Mouse (Mus musculus) granulocyte monocyte progenitor cell, adult 5-6 weeks (primary cell): ENCODE measurements around the gene Mtrr. TPM values are rescaled to one million over a fixed set of nuclear protein-coding genes. Genes with fewer than 3 reads are reported as not detected.
A peak's percentile ranks its signal among the peaks of the same experiment; 100 is the strongest.

Source experiments
- ATAC-seq: replicated peaks from 2 replicates; pipeline ENCODE4 v1.8.0; 2016; ENCODE audit warnings: mild to moderate bottlenecking, moderate TSS enrichment, inconsistent platforms; ENCODE audit not compliant: poor library complexity, severe bottlenecking
- total RNA-seq, 2 experiments: library from RNA; stranded (forward) in 1 of 2; stranded (reverse) in 1 of 2; fragments of 200-712, 200-1000 nt in 1 of 2; fragments of >200 nt in 1 of 2; fragmentation: Nextera tagmentation in 1 of 2; gene quantifications; 2 replicates each; pipeline ENCODE4 v1.2.3; 2014 to 2017

The Mtrr gene
- 17.2 and 18.4 TPM in 2 replicates for total RNA-seq (2014; fragmentation: Nextera tagmentation)
- 9.2 and 20.4 TPM in 2 replicates for total RNA-seq (2017)

GRCm38 (mm10) chr13:68581747-68582516 is at the start of gene Mtrr, which contains the start of gene Fastkd3:
Gene Mtrr (minus strand): TSS chr13:68582149.
Gene Fastkd3 (plus strand): TSS chr13:68582234.
- peak; percentile 87 for ATAC-seq

GRCm38 (mm10) chr13:68627041-68627440 is 45.1 kb upstream of the Mtrr start:
- no peak for ATAC-seq

GRCm38 (mm10) chr13:68622792-68623191 is 40.8 kb upstream of the Mtrr start:
- no peak for ATAC-seq

- ATAC-seq, result no peak; the same call in 1 of the 2 replicates
Measured at GRCm38 (mm10) chr13:68607652-68608405, 25.9 kb upstream of the Mtrr start.

GRCm38 (mm10) chr13:68605689-68606126 is 23.8 kb upstream of the Mtrr start:
- ATAC-seq, result 0 out of 2 replicates have a peak, but pooled peaks have one; percentile 30

GRCm38 (mm10) chr13:68603085-68603484 is 21.1 kb upstream of the Mtrr start:
- no peak for ATAC-seq

- ATAC-seq, result no peak; the same call in 1 of the 2 replicates
Measured at GRCm38 (mm10) chr13:68601184-68601583, 19.2 kb upstream of the Mtrr start.

GRCm38 (mm10) chr13:68598953-68599352 is 17.0 kb upstream of the Mtrr start:
- ATAC-seq, result no peak

GRCm38 (mm10) chr13:68597667-68598066 is 15.7 kb upstream of the Mtrr start:
- ATAC-seq, result no peak

GRCm38 (mm10) chr13:68597199-68597598 is 15.2 kb upstream of the Mtrr start, which contains the start of gene 1700001L19Rik:
Gene 1700001L19Rik (plus strand): TSS chr13:68597421.
- no peak for ATAC-seq

GRCm38 (mm10) chr13:68593797-68594196 is 11.8 kb upstream of the Mtrr start:
- ATAC-seq, result no peak

- ATAC-seq, result no peak
Measured at GRCm38 (mm10) chr13:68588352-68588751, 6.4 kb upstream of the Mtrr start.

- ATAC-seq, result no peak
Measured at GRCm38 (mm10) chr13:68585441-68585840, 3.5 kb upstream of the Mtrr start.

- ATAC-seq, result no peak
Measured at GRCm38 (mm10) chr13:68583961-68584360, 2.0 kb upstream of the Mtrr start.

GRCm38 (mm10) chr13:68582517-68582780 is 500 bp upstream of the Mtrr start:
- peak; percentile 10 for ATAC-seq

- no peak for ATAC-seq
Measured at GRCm38 (mm10) chr13:68581086-68581740, 736 bp downstream of the Mtrr start.

- no peak for ATAC-seq
Measured at GRCm38 (mm10) chr13:68577945-68578344, 4.0 kb downstream of the Mtrr start.

- ATAC-seq, result no peak
Measured at GRCm38 (mm10) chr13:68574398-68574797, 7.6 kb downstream of the Mtrr start.

GRCm38 (mm10) chr13:68572966-68573913 is 8.7 kb downstream of the Mtrr start:
- no peak for ATAC-seq

- no peak for ATAC-seq
Measured at GRCm38 (mm10) chr13:68572247-68572646, 9.7 kb downstream of the Mtrr start.
